Mouse (Mus musculus): ENCODE measurements at regions not wholly inside any gene's neighbourhood (a gene's known extent, or its start where the extent isn't known, plus 50 kb on each side); places are given as distances from the start of the nearest gene placed in this dataset.

DNA sequence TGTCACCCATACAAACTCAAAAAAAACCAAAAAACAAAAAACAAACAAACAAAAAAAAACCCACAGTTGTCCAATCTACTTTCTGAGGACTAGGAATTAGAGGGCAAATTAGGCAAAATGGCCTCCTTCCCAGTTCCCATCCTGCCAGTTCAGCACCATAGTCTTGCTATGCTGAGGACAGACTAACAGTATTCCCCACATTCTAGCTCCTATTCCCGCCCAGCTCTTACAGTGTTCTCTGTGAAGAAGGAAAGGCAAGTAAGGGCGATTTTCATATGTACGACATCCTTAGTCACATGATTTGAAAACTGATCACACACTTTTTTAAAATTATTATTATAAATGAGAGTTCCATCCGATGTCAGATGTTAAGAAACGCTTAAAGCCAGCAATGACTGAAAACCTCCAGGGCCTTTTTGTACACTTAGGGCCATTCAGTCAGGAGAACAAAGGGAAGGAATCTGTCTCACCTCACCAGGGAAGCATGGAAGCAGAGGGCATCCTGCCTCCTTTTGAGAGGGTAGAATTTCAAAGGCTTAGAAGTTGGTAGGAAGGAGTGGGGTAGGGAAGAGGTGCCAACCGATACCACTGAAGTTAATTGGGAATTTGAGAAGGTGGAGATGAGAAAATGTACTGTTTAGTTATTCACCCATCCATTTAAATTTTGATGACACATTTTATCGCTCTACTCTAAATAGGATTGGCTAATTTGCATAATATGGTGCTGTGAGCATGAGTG is 70.1 kb upstream of the Lrig3 start:
- no peak for DNase-seq

DNA sequence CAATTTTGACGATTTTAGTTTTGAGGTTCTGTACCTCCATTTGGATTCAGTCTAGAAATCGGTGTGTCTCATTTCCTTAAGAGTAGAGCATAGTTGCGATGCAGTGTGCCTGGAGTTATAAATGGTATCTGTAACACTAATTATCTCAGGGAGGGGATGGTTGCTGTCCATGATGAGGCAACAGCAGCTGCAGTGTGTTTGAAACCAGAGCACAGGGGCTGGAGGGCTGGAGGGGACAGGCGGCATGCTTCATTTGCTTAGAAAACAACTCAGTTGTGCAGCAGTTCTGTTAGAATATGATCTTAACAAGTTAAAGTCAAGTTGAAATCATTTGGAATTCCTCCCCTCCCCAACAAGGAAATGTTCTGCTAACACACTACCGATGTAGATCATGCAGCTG is 69.3 kb upstream of the Lrig3 start:
- no peak for DNase-seq

DNA sequence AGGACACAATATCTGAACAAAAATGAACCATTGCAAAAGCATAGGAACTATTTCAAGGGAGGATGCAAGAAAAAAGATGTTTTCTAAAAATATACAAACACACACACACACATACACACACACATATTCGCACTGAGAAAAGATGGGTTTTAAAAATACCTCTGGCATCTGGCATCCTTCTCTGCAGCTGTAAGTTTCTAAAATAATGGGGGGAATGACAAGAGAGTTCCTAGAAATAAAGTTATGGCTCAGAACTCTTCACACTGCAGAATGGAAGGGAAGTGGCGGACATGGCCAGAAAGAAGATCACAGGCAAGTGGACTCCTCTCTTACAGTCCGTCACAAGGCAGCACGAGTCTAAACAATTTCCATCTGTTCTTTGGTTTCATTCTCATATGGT is 66.5 kb upstream of the Lrig3 start:
- DNase-seq, result no peak

DNA sequence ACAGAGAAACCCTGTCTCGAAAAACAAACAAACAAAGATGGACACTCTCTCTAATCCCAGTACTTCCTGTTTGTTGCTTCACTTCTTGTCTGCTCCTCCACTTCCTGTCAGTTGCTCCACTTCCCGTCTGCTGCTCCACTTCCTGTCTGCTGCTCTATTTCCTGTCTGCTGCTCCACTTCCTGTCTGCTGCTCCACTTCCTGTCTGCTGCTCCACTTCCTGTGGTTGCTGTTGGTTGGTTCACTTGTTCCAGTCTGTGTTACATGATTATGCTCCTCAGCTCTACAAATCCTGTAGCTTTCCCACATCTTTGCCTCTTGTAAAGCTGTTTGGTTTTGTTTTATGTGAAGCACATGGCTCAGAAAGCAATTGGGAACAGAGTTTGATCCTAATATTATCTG is 65.4 kb upstream of the Lrig3 start:
- no peak for DNase-seq

DNA sequence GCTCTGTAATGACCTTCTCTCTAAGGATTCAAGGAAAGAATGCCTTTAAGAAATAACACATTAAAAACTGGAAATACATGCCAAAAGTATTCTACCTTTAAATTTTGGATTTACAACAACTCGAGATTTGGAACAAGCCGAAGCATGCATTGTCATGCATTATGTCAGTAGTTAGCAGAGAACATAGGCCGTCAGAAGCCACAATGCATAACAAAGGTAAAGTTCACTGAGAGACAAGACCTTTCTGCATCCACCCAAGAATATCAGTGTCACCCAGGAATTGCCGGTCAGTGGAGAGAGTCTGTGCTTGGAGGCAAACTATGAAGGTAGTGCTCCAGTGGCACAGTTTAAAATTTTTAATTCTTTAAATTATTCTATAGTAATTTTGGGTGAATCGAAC is 63.3 kb upstream of the Lrig3 start:
- DNase-seq, result no peak

DNA sequence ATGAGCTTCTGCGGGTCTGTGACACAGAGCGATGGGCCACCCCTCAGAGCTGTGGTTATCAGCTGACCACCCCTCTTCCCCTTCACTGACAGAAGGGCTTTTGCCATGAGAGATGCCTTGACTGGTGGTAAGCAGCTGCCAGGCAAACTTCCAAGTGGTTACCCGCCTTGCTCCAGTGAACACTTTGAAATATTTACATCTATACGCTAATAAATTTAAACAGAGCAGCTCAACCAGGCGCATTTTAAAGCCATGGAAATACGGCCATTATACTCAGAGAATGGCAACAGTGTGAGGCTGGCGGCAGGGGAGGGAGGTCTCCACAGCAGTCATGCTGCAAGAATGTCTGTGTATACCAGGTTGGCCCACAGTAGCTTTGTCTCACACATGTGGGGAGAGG is 53.8 kb upstream of the Lrig3 start:
- DNase-seq, result no peak

All from gastrocnemius, postnatal 25 days (tissue).